21 mouse cellular contexts compared by ENCODE assay signal in the genomic region with DNA sequence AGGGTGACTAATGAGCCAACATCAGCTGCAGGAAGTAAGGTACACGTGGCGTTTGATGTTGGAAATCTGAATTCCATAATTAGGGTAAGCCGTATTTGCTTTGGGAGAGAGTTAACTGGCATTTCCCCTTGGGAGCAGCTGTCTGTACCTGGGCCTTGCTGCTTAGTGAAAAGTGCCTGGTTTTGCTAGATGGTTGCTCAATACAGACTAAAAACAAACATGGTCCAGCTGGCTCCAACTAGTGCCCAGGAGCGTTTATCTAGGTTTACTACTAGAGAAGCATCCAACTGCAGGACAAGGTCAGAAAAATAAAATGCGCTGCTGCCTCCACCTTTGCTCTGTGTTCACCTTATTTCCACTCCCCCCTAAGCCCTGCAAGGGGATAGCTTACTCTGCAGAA. TPM values are rescaled to one million over a fixed set of nuclear protein-coding genes. Genes with fewer than 3 reads are reported as not detected.
DNase-seq lines count a peak whose midpoint lies in the region; ATAC-seq and TF ChIP-seq lines count a peak whose summit lies in the region.
"Had no signal": no experiment of that assay in that cellular context is flagged by ENCODE, and none has a peak within 500 bp of the region (broad histone marks: within the 10 kb centered on the region; RNA-seq: fewer than 3 reads in every experiment).

No protein-coding gene starts in this region.

- DNase-seq in adrenal gland, adult 2 months, result peak; percentile 14
- no peak for DNase-seq in adrenal gland, postnatal 10 days
- DNase-seq in heart, postnatal 4 days, result no peak
- DNase-seq in liver, result no peak
- peak; percentile 23 for DNase-seq in stomach, postnatal 0 days (ENCODE audit: low spot score)
- DNase-seq in limb, embryonic 10.5 days (ENCODE audit: low spot score), result no peak
- DNase-seq: adrenal gland, postnatal 25 days; cerebellum, adult 9-10 months; forebrain, postnatal 0 days; gastrocnemius, postnatal 25 days; kidney, adult 18-20 months; kidney, postnatal 10 days; thymus, adult 18-20 months; thymus, postnatal 4 days had no signal

- no peaks in the 10 kb centered on the region for H3K36me3 ChIP-seq in heart, embryonic 14.5 days (ENCODE audit: control insufficient read depth, insufficient read depth, low read length)
- H3K36me3 ChIP-seq in liver, embryonic 16.5 days (ENCODE audit: control insufficient read depth, insufficient read depth), result no peaks in the 10 kb centered on the region
- H3K36me3 ChIP-seq in stomach, postnatal 0 days (ENCODE audit: control insufficient read depth, insufficient read depth, low read length), result no peaks in the 10 kb centered on the region
- H3K36me3 ChIP-seq in limb, embryonic 10.5 days, result no peaks in the 10 kb centered on the region
- H3K36me3 ChIP-seq: heart, embryonic 15.5 days; hindbrain, embryonic 10.5 days had no signal

- 0 out of 4 replicates have a peak overlapping the region, but pooled peaks have one; percentile 3 to 34 for H3K27ac ChIP-seq in heart, embryonic 14.5 days (replicated peaks in 1 of 2; ENCODE audit: control insufficient read depth in 1 of 2, insufficient read depth in 1 of 2, low read depth in 2 of 2, low read length in 2 of 2)
- peak overlapping the region; percentile 22; the same call in 1 of the 2 replicates for H3K27ac ChIP-seq in liver, embryonic 16.5 days (ENCODE audit: low read length)
- H3K27ac ChIP-seq in stomach, postnatal 0 days (replicated peaks), result peak overlapping the region; percentile 61
- H3K27ac ChIP-seq in limb, embryonic 10.5 days, result no peak overlapping the region
- H3K27ac ChIP-seq: heart, embryonic 15.5 days; hindbrain, embryonic 10.5 days; layer of hippocampus, adult 2 months; liver, embryonic 14.5 days had no signal

- H3K9ac ChIP-seq in heart, embryonic 14.5 days (ENCODE audit: low read length), result no peak overlapping the region
- no peak overlapping the region for H3K9ac ChIP-seq in liver, embryonic 16.5 days (ENCODE audit: low read depth, low read length)
- H3K9ac ChIP-seq in stomach, postnatal 0 days (ENCODE audit: low read length), result no peak overlapping the region
- H3K9ac ChIP-seq: forebrain, postnatal 0 days; heart, embryonic 15.5 days; liver, embryonic 14.5 days had no signal

- no peak for TF ChIP-seq EP300 in stomach, postnatal 0 days (optimal IDR thresholded peaks at IDR 0.05)

- ATAC-seq in heart, embryonic 14.5 days (ENCODE audit: insufficient number of reproducible peaks, insufficient read depth, low FRiP score, low read depth), result no peak
- peak; percentile 48 for ATAC-seq in liver, embryonic 16.5 days (ENCODE audit: low read depth)
- ATAC-seq in stomach, postnatal 0 days (ENCODE audit: low FRiP score, low TSS enrichment), result peak; percentile 36; the same call in 1 of the 2 replicates
- ATAC-seq: forebrain, postnatal 0 days had no signal

- TF ChIP-seq CTCF in stomach, postnatal 0 days (IDR thresholded peaks at IDR 0.05; ENCODE audit: low read depth), result no peak

- no peak overlapping the region for H3K4me3 ChIP-seq in heart, embryonic 14.5 days (ENCODE audit: control insufficient read depth in 1 of 2, insufficient read depth in 1 of 2, low read depth in 1 of 2, low read length in 2 of 2)
- H3K4me3 ChIP-seq in liver, embryonic 16.5 days (ENCODE audit: low read depth, low read length), result no peak overlapping the region
- no peak overlapping the region for H3K4me3 ChIP-seq in stomach, postnatal 0 days (ENCODE audit: low read depth, low read length)
- H3K4me3 ChIP-seq in limb, embryonic 10.5 days, result no peak overlapping the region
- H3K4me3 ChIP-seq: heart, embryonic 15.5 days; hindbrain, embryonic 10.5 days; layer of hippocampus, adult 2 months had no signal

- H3K27me3 ChIP-seq in heart, embryonic 14.5 days (ENCODE audit: control insufficient read depth, insufficient read depth, low read length), result no peaks in the 10 kb centered on the region
- no peaks in the 10 kb centered on the region for H3K27me3 ChIP-seq in liver, embryonic 16.5 days (ENCODE audit: control insufficient read depth, insufficient read depth, low read depth, low read length)
- H3K27me3 ChIP-seq in stomach, postnatal 0 days (ENCODE audit: control insufficient read depth, insufficient read depth, low read length), result no peaks in the 10 kb centered on the region
- no peaks in the 10 kb centered on the region for H3K27me3 ChIP-seq in limb, embryonic 10.5 days (ENCODE audit: low read depth, poor library complexity, severe bottlenecking)
- H3K27me3 ChIP-seq: heart, embryonic 15.5 days had no signal

- H3K9me3 ChIP-seq in heart, embryonic 14.5 days (ENCODE audit: control insufficient read depth, low read length), result no peaks in the 10 kb centered on the region
- H3K9me3 ChIP-seq in liver, embryonic 16.5 days (replicated peaks; ENCODE audit: control insufficient read depth, low read length), result no peaks in the 10 kb centered on the region
- H3K9me3 ChIP-seq in stomach, postnatal 0 days (ENCODE audit: control insufficient read depth, low read length), result no peaks in the 10 kb centered on the region
- H3K9me3 ChIP-seq in limb, embryonic 10.5 days (replicated peaks), result no peaks in the 10 kb centered on the region
- H3K9me3 ChIP-seq: heart, embryonic 15.5 days; hindbrain, embryonic 10.5 days had no signal

- WGBS in heart, embryonic 14.5 days, result 66% methylated on average over 5 of the region's 5 CpGs
- WGBS in liver, embryonic 16.5 days (ENCODE audit: insufficient replicate concordance), result 56% methylated on average over 5 of the region's 5 CpGs
- WGBS in stomach, postnatal 0 days, result 35% methylated on average over 5 of the region's 5 CpGs
- WGBS in limb, embryonic 10.5 days, result 51% methylated on average over 5 of the region's 5 CpGs

- no peak overlapping the region for H3K4me2 ChIP-seq in heart, embryonic 14.5 days (ENCODE audit: low read length)
- H3K4me2 ChIP-seq in liver, embryonic 16.5 days (ENCODE audit: low read depth, low read length), result no peak overlapping the region
- H3K4me2 ChIP-seq in stomach, postnatal 0 days (replicated peaks; ENCODE audit: low read depth), result no peak overlapping the region
- H3K4me2 ChIP-seq: heart, embryonic 15.5 days; midbrain, embryonic 11.5 days had no signal

- no peaks in the 10 kb centered on the region for H3K4me1 ChIP-seq in heart, embryonic 14.5 days (ENCODE audit: control insufficient read depth in 2 of 2, insufficient read depth in 2 of 2, low read length in 2 of 2)
- no peaks in the 10 kb centered on the region; the same call in none of the 2 replicates for H3K4me1 ChIP-seq in liver, embryonic 16.5 days (ENCODE audit: control insufficient read depth, low read depth, low read length)
- no peaks in the 10 kb centered on the region for H3K4me1 ChIP-seq in stomach, postnatal 0 days (replicated peaks; ENCODE audit: control insufficient read depth, insufficient read depth)
- H3K4me1 ChIP-seq in limb, embryonic 10.5 days, result peaks cover 14% of the 10 kb centered on the region
- H3K4me1 ChIP-seq: heart, embryonic 15.5 days had no signal

RNA-seq across cellular contexts. Expression of a gene that starts 45.1 kb away (rescaled TPM):
- total RNA-seq in adrenal gland, adult 2 months (2021), result 10 to 100 TPM; 11.1 to 20.8 TPM
- 0.91 and 1.1 TPM in 2 replicates for polyA plus RNA-seq in adrenal gland, adult 2 months (2012; rRNA removed)
- total RNA-seq in adrenal gland, postnatal 10 days (2021), result 10 to 100 TPM; 24.5 to 34.6 TPM
- 10.3 TPM in 2 replicates for polyA plus RNA-seq in heart, embryonic 14.5 days (2014; fragmentation: Nextera tagmentation; extraction: Ambion mirVana)
- total RNA-seq in heart, postnatal 4 days (2021), result 1 to 10 TPM; 8.1 to 9.4 TPM
- polyA plus RNA-seq in liver, embryonic 16.5 days (2015; fragmentation: Nextera tagmentation; extraction: Ambion mirVana), result 6.7 and 9.3 TPM in 2 replicates
- polyA plus RNA-seq in stomach, postnatal 0 days (2015; fragmentation: Nextera tagmentation; extraction: Ambion mirVana), result 20.8 and 29.9 TPM in 2 replicates
- polyA plus RNA-seq in limb, embryonic 10.5 days (2016; fragmentation: Nextera tagmentation; extraction: Ambion mirVana), result 0.56 and 2.3 TPM in 2 replicates

Comparison
In these comparisons a context has a peak if more than half of its experiments do, and no peak if none do; other contexts are left out.
1. DNase-seq: peak in adrenal gland, adult 2 months (single experiment) and stomach, postnatal 0 days (single experiment); none in adrenal gland, postnatal 10 days (single experiment), heart, postnatal 4 days (single experiment), liver (single experiment) and limb, embryonic 10.5 days (single experiment).